Mouse (Mus musculus) right cerebral cortex, postnatal 36 days (tissue): ENCODE results near the gene Tmod4.

Experiments used
- DNase-seq, 2 experiments: peaks; one replicate each; pipeline ENCODE4 v3.0.0; 2022; ENCODE audit warnings: low spot score in 2 of 2, mixed read lengths in 1 of 2

The Tmod4 gene

DNA sequence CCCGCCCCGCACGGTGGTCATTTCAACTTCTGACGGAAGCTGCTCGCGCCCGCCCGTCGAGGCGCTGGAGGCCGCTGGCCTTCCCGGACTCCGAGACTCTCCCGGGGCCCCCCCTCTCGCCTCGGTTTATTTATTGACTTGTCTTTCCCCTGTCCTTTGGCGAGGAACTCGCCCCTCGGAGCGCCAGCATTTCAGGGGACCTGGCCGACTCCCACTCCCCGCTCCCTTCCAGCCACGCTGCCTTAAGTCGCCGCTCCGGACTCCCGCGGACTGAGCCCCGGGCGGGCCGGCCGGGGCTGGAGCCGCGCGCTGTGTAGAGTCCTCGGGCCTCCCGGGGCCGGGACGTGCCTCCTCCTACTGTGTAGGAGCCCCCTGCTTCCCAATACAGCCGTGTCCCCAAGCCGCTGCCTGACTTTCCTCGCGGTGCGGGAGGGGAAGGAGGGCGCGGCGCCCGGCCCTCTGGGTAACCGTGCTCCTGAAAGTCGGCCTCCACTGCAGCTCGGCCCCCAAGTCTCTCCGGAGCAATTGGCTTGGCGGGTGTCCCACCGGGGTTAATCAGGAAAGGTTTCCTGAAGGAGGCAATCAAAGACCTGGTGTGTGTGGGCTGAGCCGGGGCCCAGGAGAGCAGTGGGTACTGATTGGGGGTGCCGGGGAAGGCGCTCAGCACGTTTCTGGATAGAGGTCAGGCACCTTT is 49.1 kb downstream of the Tmod4 start:
- no peak for DNase-seq

DNA sequence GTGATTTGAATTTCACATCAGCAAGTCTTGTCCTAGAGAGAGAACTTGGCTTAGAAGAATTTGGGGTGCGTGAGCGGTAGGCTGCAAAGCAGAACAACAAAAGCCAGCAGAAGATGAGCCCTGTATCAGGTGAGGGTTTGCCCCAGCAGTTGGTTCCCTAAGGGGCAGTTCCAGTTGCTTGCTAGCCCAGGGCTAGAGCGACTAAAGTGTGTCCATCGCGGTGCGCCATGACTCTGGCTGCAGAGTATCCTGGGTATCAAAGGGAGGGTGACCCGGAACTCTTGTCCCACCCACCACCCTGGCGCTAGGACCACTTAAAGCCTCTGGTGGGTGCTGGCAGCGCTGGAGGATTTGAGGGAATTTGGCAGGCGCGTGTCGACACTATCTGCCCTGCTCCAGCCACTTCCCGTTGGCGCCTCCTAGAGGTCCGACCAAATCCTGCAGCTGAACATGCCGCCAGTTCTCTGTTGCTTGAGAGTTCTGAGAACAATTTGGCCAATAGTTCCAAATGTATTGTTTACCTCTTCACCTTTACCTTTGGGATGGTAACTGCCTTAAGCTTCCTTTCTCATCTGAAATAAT is 49.8 kb downstream of the Tmod4 start:
- peak in 1 of 2 experiments; percentile 33 for DNase-seq

- no peak for DNase-seq
These were observed 52.2 kb downstream of the Tmod4 start for GRCm38 (mm10) chr3:95176500-95176899.

DNA sequence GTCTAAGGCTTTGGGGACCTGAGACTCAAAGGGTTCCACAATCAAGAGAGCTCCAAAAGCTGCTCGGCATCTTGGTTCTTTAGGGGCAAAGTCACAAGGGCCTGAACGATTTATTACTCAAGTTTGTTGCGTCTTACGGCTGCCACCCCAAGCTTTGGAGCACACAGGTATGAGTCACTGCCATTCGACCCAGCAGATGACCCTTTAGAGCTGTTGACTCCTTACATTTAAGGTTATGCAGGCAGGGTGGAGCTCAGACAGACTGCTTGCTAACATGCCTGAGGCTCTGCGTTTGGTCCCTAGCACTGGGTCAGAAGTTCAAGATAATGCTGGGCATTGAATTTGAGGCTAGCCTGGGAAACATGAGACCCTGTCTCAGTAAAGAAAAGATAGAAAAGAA is 53.3 kb downstream of the Tmod4 start:
- no peak for DNase-seq
